Mouse (Mus musculus) kidney, postnatal 10 days (tissue): ENCODE measurements around the gene Hoxa4.

Source experiments
- DNase-seq: peaks from one replicate; pipeline ENCODE4 v3.0.0; 2021; ENCODE audit warnings: mixed read lengths

Hoxa4 gene

DNA sequence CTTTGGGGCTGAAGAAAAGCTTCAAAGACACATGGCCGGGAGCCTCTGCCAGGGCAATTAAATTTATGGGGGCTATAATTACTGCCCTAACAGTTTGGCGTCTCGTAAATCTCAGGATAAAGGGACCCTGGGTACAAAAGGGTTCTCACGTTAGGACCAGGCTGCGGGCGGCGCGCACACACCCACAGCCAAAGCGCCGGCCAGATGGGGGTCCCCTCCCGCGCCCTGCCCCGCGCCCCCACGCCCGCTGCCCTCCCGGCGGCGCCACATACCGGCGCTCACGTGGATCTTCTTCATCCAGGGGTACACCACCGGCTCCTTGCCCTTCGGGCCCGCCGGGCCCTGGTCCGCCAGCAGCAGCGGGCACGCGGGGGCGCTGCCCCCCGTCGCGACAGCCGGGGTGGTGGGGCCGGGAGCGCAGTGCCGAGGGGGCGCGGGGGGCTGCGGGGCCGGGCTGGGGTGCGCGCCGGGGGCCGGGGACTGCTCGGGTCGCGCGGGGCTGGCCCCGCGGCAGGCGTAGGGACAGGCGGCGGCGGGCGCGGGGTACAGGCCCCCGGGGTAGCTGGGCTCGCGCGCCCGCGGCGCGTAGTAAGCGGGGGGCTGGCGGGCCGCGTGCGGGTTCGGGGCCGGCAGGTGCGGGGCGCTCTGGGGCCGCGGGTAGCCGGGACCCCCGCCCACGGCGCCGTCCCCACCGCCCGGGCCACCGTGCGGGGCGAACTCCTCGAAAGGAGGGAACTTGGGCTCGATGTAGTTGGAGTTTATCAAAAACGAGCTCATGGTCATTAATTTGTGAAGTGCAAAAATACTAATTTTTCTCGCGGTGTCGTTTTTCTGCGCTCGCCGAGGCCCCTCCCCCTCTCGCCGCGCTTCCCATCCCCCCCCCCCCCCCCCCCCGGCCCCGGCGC lies at the start of gene Hoxa4:
Hoxa4 (minus strand) TSS at position 848 of the 905 bp plus-strand sequence.
- peak; percentile 56 for DNase-seq

DNA sequence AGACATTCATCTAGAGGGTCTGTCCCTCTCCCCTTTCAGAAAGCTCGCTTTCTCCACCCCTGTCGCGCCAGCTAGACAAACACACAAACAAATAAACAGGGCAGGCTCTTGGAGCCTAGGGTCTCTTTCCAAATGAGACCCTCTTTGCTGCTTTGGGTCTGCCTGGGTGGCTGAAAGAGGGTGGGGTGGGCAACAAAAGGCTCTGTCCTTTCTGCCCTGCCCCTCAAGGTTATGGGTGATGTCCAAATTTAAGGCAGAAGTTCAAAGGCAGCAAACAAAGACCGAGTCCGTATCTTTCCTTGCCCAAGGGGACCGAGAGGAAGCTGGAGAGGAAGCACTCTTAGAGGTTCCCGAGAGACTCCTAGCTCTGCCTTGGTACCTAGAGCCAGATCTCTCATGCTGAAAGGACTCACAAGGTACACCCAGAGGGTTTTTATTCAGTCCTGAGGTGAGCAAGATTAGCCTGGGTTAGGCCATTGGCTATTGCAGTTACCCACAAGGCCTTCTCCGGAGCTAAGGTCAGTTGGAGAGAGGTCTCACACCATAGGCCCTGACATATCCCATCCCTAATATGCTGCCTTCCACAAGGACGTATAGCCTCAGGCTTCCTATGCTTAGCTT lies 49.6 kb upstream of the Hoxa4 start:
- DNase-seq: no peak

DNA sequence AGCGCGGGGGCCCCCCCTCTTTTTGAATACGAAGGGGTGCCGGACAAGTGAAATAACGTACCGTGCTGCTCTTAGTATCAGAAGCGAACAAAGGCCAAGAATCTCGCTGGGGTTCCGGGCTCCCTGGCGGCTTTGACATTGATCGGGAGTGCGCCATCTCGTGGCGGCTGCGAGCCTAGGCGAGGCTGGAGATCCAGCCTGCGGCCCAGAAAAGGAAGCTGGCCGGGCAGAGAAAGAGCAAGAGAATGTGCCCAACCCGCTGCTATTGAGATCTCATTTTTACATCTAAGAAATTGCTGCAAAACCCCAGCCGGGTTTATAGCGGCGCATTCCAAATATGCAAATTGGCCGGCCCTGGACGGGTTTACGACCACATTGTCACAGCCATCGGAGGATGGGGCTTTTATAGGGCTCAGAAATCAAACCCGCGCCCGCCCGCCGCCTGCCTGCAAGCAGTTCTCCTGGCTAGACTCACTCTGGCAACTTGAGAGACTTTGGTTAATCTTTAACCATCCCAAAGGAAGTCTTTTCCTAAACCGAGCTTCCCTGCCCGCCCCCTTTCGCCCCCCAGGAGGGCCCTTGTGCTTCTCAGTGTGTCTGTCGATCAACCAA lies 48.9 kb upstream of the Hoxa4 start, which contains the start of gene Hoxa10:
Hoxa10 (minus strand) TSS at position 466 of the 612 bp plus-strand sequence.
- peak; percentile 96 for DNase-seq

DNA sequence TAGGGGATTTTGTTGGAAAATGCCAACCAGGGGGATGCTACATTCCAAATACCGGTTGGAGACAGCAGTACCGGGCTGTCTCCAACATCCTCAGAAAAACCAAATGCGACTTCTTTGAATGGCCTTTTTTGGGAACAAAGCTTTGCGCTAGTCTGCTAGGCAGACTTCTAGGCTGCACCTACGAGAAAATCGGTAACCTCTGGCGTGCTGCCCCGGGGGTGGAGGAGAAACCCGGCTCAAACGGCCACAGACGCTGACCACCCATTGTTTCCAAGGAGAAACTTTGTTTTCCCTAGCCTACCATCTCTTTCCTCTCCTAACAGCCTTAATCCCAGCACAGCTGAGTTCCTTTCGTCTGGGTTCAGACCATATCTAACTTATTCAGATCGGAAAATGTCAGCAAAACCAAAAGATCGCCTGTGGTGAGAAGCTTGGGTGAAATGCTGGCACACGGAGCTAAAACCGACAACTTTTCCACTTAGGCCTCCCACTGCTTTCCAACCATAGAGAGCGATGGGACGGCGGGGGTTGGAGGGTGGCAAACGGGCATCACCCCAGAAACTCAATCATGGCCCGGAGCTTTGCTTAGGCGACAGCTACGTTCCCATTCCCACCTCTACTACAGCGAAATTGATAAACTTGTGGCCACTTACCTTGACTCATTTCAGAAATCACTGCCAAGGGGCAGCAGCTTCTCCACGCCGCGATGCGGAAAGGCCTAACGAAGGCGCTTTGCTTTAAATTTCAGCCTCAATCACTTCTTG lies 48.3 kb upstream of the Hoxa4 start:
- DNase-seq: peak; percentile 57

DNA sequence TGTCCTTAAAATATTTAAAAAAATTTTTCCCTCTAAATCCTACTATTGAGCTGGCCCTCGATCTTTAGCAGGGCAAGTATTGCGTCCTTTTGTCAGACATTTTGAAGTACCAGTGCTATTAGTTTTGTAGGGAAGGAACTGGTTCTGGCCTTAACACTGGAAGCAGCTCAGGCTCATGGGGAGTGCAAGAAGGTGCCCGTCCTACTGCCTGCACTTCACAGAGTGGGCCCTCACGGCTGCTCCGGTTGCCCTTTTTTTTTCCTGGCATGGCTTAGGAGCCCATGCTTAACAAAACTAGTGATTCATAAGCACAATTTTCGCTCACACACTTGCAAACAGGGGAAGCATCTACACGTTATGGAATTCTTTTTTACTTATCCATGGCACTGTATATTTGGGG lies 47.4 kb upstream of the Hoxa4 start:
- peak; percentile 36 for DNase-seq

DNA sequence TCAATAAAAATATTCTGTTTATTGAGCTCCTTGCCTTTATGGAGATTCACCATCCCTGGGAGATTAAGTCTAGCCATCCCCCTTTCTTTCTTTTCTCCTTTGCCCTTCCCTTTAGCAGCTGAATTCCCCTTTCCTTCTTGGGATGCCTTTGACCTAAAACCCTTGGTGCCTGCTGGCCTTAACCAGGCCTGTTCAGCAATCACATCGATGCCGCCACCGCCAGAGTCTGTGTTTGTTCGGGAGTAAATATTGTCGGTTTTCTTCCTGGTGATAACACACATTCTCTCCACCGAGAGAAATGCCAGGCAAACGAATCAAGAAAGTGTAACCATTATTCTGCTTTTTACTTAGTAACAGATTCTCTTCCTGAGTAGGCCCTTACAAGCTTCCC lies 46.6 kb upstream of the Hoxa4 start:
- DNase-seq: peak; percentile 50

DNA sequence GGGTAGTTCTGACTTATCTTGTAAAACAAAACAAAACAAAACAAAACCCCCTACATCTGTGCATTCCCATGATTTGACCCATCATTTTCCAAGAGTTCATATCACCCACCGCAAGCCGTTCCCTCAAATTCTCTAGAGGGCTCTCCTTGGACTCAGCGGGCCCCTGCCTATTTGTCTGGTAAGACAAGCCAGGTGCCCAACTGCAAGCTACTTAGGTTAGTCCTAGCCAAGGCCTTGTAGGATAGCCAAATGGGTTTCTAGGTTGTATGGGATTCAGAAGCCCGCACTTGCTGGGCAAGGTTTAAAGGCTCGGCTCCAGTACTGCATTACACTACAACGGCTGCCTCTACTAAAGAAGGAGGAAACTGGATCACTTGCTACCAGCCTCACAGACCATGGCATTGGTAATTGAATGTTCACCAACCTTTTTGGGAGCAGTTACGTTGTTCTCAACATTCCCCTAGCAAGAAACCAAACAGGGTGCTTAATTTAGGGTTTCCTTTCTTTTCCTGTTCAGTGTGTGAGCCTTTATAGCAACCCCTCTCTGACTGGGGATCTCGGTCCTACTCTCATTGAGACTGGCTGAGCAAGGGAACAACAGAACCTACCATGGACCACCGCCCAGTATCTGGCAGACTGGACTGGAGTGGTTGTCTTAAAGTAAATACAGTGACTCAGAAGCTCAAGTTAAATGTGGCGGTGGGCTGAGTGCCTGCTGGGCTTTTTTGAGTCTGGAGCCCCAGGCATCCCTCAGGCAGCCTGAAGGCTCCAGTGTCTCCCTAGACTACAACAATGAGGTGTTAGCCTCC lies 46.0 kb upstream of the Hoxa4 start:
- DNase-seq: peak; percentile 42

DNA sequence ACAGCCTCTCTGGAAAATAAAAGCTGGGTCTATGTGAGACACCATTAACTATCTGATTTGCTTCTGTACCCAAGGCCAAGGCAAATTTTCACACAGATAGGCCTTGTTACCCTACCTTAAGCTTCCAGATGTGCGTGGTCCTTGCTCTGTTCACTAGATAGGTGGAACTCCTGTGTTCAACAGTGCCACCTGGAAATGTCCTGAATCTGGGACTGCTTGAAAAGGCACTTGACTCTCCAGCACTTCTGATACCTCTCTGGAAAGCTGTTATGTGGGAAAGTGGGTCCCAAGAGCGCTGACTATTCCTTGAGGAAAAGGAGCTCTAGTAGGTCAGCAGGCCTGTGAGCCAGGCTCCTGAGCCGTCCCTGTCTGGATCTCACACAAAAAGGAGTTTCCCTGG lies 45.3 kb upstream of the Hoxa4 start:
- DNase-seq: peak; percentile 31

DNA sequence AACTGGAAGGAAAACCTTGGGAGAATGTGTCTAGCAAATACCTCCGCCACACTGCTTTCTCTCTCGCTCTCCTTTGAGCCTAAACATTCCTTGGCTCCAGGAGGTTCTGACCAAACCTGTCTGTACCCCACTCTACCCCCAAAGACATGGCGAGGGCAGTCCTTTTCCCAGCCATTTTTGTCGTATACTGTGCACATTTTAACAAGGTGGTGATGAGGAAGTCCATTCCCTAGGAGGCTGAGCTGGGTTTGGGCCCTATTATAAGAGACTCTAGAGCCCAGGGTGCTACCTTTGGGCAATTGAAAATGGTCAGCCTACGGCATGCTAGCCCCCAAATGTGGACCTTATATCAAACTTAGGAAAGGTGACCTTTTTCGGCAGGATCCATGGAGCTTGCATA lies 44.3 kb upstream of the Hoxa4 start:
- peak; percentile 18 for DNase-seq

DNA sequence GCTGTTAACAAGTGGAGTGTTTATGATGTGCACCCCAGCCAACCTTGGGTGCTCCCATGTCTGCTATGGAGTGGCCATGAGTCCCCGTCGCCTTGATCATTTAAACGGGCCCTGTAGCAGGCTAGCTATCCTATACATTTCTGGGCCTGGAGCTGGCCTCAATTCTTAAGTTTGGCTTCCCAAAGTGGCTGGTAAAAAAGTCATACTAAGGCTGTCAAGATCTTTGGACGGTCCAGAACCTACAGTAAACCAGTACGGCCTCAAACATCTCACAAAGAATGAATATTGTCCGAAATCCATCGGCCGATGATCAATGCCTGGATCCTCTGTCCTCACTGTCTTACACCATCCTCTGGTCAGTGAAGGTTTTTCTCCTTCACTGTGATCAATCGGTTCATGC lies 43.7 kb upstream of the Hoxa4 start:
- no peak for DNase-seq

DNA sequence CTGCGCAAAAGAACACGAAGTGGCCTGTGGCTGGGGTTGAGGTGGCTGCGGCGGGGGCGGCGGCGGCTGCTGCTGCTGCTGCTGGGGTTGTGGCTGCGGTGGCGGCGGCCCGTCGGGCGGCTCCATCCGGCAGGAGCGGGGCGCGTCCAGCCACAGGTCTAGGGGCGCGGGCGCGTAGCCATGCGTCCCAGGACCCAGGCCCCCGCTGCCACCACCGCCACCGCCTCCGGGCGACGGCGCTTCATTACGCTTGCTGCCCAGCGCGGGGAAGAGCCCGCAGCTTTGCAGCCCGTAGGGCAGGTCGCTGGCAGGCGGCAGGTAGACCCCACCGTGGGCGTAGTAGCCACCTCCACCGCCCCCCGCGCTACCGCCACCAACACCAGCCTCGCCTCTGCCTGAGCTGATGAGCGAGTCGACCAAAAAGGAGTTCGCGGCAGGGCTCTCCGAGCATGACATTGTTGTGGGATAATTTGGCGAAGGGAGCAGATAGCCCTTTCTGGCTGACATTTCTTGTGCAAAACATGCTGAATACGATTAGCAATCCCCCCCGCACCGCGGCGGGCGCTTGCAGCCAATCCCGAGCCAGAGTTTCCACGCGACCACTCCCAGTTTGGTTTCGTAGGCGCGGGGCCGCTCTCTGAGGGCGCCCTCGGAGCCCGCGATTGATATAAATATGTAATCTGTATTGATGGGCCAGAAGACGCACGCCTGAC lies 43.0 kb upstream of the Hoxa4 start:
- peak; percentile 91 for DNase-seq

DNA sequence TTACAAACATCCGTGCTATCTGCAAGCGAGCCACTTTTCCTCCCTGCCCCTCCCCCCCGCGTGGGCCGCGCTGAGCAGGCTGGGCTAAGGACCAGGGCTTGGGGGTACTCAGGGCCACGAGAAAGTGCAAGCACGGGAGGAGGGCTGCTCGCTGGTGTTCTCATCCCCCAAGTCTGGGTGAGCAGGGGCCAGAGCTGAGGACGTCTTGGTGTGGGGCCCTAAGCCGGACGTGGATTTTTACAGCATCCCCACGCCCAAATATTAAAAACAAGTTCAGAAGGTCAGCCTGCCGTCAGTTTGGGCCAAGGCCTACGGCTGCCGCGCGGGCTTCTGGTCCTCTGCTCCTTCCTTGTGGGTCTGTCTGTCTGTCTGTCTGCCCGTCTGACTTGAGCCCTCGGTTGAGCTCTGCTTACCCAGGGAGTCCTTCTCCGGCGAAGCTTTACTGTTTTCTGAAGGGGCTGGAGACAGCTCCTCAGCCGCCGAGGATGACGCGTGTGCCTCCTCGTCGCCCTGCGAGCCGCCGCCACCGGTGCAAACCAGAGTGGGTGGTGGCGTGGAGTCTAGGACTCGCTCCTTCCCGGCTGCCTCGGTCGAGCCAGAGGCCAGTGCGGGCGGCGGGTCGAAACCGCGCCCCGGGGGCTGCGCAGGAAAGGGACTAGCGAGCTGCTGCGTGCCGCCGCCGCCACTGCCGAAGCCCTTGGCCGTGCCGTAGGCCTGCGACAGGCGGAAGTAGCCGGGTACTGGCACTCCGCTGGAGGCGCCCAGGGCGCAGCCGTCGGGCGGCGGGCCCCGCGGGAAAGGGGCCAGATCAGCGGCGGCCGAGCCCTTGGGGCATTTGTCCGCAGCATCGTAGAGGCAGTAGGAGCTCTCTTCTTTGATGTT lies 42.2 kb upstream of the Hoxa4 start:
- peak; percentile 95 for DNase-seq

DNA sequence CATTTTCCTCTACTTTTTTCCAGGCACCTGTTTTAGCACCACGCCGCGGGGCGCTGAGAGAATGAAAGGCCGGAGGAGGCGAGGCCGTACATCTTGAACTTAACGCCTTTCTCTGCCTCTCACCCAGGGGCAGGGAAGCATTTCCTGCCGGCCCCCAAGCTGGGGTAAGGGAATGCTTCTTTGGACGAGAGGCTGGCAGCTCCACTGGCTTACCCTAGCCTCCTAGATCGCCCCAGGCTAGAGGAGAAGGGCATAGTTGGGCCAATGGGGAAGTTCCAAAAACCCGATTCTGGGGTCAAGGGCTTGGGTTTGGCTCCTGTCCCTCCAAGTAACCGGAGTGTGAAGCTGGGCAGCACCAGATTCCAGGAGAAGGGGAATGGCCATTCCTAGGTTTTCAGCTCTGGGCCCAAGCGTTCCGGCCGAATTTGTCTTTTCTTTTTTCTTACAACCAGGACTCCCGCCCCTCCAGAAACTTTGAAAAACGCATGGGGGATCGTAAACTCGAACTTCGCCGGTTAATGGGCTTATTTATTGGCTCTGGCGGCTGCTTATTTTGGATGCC lies 41.5 kb upstream of the Hoxa4 start:
- DNase-seq: peak; percentile 64

DNA sequence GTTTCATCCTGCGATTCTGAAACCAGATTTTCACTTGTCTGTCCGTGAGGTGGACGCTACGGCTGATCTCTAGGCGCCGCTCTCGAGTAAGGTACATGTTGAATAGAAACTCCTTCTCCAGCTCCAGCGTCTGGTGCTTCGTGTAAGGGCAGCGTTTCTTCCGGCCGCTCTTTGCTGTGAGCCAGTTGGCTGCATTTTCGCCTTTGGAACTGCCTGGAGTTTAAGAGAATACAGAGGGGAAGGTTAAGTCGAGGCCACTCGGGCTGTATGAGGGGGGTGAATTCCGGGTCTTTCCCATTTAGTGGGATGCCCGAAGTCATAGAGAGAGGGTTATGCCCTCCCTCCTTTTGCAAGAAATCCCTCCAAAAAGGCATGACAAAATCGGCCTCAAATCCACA lies 41.0 kb upstream of the Hoxa4 start:
- peak; percentile 77 for DNase-seq

DNA sequence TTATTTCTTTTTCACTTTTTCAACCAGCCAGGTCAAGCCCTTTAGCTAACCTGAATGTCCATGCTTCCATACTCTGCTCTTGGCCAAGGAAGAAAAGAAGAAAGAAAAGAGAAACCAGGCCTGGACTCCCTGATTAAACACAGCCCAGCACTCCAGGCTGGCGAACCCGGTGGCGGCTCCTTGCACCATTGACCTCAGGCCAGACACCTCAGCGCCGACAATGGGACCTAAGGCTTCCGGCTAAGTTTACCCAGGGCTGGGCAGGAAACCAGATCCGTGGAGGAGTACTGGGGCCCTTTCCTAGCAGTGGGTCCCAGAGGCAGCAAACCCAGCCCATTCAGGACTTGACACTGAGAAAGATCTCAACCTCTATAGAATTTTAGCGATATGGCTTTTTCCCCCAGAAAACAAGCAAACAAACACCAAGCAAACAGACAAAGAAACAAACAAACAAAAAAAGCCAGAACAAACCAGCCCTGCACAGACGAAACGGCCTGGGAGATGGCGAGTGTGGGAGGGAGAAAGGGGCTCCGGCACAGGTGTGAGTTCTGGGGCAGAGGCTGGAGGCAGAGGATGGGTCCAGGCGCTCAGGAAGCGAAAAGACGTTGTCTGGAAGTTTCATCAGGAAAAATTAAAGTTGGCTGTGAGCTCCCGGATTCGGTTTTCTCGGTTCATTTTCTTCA lies 40.5 kb upstream of the Hoxa4 start:
- peak; percentile 79 for DNase-seq

DNA sequence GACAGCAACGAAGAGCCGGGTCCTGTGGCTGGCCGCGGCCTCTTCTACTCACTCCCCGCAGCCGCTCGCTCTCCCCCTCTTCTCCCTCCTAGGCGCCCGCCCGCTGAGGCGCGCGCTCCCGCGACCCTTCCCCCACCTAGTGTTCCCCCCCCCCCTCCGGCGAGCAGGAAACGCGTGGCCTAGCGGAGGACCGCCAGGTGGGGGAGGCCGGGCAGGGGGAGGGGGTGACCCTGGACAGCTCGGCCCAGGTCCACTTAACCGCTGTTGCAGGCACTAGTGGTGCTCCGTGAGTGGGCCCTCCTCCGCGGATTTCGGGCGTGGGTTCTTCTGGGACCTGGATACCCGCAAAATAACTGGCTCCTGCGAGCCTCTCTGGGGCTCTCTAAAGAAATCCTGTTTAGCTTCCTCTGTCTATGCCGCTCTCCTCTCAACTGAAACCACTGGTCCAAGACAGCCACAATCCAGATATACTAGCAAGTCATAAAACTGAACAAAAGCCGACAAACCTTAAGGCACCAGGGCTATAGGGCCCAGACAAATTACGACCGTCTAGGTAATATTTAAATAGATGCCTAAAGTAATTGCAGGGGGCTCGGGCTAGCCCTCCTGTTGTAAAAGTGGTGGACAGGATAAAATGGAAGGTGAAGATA lies 39.1 kb upstream of the Hoxa4 start, which contains the start of gene Hoxa9:
Hoxa9 (minus strand) TSS at position 574 of the 650 bp plus-strand sequence.
- DNase-seq: peak; percentile 86

DNA sequence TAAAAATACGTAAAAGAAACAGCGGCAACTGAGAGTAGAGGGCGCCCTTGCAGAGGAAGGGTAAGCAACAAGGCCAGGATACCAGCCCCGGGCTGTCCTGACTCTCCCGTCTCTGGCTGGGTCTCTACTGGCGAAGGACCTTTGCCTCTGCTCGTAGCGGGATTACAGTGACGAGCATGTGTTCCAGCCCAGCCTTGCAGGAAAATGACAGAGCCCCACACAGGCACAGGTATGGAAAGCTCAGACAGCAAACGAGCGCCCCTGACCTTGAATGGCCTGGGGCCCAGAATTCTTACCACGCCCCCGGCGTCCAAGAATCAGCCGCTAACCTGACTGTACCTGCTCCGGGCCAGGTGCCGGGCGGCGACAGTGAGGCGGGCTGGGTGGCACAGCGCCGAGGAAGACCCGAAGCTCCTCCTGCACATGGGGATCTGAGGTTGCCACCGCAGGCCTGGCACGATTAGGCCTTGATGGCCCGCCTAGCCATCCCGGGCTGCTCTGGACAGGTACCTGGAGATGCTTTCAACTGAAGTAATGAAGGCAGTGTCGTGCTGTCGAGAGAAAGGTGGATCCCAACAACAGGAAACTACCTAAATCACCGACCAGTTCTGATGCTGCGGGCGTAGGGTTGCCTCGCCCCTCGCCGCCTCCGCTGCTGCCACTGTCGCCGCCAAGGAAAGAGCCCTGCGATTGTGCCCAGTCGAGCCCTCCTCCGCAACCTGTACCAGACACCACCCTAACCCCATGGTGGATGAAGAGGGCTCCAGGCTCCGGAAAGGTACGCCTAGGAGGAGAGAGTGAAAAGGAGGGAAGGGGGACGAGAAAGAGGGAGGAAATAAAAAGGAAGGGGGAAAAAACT lies 38.2 kb upstream of the Hoxa4 start:
- peak; percentile 79 for DNase-seq
